Mouse (Mus musculus) heart, embryonic 12.5 days (tissue): ENCODE results near the gene Crybg1. TPM values are rescaled to one million over a fixed set of nuclear protein-coding genes. Genes with fewer than 3 reads are reported as not detected.

ENCODE experiments used
- ATAC-seq: fragments of 200-750 bp; cut with Nextera tagmentation; 2 replicates; pipeline ENCODE4 v1.8.0; 2017; ENCODE audit warnings: moderate TSS enrichment, moderate library complexity; ENCODE audit not compliant: insufficient number of reproducible peaks, low FRiP score
- H3K27ac ChIP-seq: fragments of 300-500 bp; sonication (generic); 2 replicates; pipeline ENCODE4 v1.5.1; 2016; ENCODE audit warnings: mild to moderate bottlenecking, moderate library complexity; ENCODE audit not compliant: poor library complexity, severe bottlenecking
- H3K27me3 ChIP-seq: fragments of 300-500 bp; sonication (generic); replicated peaks from 2 replicates; pipeline ENCODE4 v1.6.1; 2016; ENCODE audit warnings: mild to moderate bottlenecking, moderate library complexity
- H3K36me3 ChIP-seq: fragments of 300-500 bp; sonication (generic); 2 replicates; pipeline ENCODE4 v1.6.1; 2016; ENCODE audit warnings: mild to moderate bottlenecking, moderate library complexity
- H3K4me1 ChIP-seq: fragments of 300-500 bp; sonication (generic); replicated peaks from 2 replicates; pipeline ENCODE4 v1.6.1; 2016; ENCODE audit warnings: mild to moderate bottlenecking
- H3K4me2 ChIP-seq: fragments of 300-500 bp; sonication (generic); 2 replicates; pipeline ENCODE4 v1.6.1; 2016; ENCODE audit warnings: mild to moderate bottlenecking, moderate library complexity
- H3K4me3 ChIP-seq: fragments of 300-500 bp; sonication (generic); 2 replicates; pipeline ENCODE4 v1.5.1; 2016; ENCODE audit warnings: mild to moderate bottlenecking
- H3K9ac ChIP-seq: fragments of 300-500 bp; sonication (generic); 2 replicates; pipeline ENCODE4 v1.6.1; 2016; ENCODE audit warnings: mild to moderate bottlenecking, moderate library complexity
- H3K9me3 ChIP-seq: fragments of 300-500 bp; sonication (generic); replicated peaks from 2 replicates; pipeline ENCODE4 v1.6.1; 2016; ENCODE audit warnings: mild to moderate bottlenecking, moderate library complexity
- WGBS: fragments of 180-500 bp; shearing (Covaris S2); methylation state at CpG from one replicate; pipeline ENCODE4 v1.1.7; 2016; 5-methylcytosine and 5-hydroxymethylcytosine counted together
- polyA plus RNA-seq: library from polyadenylated mRNA; unstranded; fragments of >200 nt; fragmentation: Nextera tagmentation; extraction: Ambion mirVana; gene quantifications from 2 replicates; pipeline ENCODE4 v1.2.1, GENCODE M21; 2016

The Crybg1 gene
- polyA plus RNA-seq, 1 experiment from 2014 or later, result 0.32 TPM

- H3K4me3 ChIP-seq, result no peak overlapping the region
- H3K4me1 ChIP-seq, result peaks cover 5% of the 10 kb centered on the region
- 71% methylated on average over 3 of the region's 3 CpGs for WGBS
- peaks cover 20% of the 10 kb centered on the region for H3K36me3 ChIP-seq
- no peaks in the 10 kb centered on the region for H3K9me3 ChIP-seq
- H3K27ac ChIP-seq, result no peak overlapping the region
- ATAC-seq, result no peak
- H3K4me2 ChIP-seq, result no peak overlapping the region
- no peak overlapping the region for H3K9ac ChIP-seq
- no peaks in the 10 kb centered on the region for H3K27me3 ChIP-seq
Measured at GRCm38 (mm10) chr10:43912236-43912635, 236.4 kb downstream of the Crybg1 start.

GRCm38 (mm10) chr10:43910873-43911142 is 237.8 kb downstream of the Crybg1 start:
- no peak for ATAC-seq
- Histone ChIP-seq H3K27me3 (no peaks in the 10 kb centered on the region), H3K4me1 (no peaks in the 10 kb centered on the region), H3K9me3 (no peaks in the 10 kb centered on the region), H3K36me3 (peaks cover 20% of the 10 kb centered on the region), H3K4me2 (no peak overlapping the region), H3K9ac (no peak overlapping the region), H3K4me3 (no peak overlapping the region), H3K27ac (no peak overlapping the region)
- 90% methylated on average over 8 of the region's 8 CpGs for WGBS

- Histone ChIP-seq H3K27me3 (no peaks in the 10 kb centered on the region), H3K4me3 (no peak overlapping the region), H3K9me3 (no peaks in the 10 kb centered on the region), H3K4me2 (no peak overlapping the region), H3K36me3 (peaks cover 20% of the 10 kb centered on the region), H3K9ac (no peak overlapping the region), H3K4me1 (no peaks in the 10 kb centered on the region), H3K27ac (no peak overlapping the region)
- ATAC-seq, result no peak
- 87% methylated on average over 12 of the region's 12 CpGs for whole genome bisulfite sequencing
Measured at GRCm38 (mm10) chr10:43910032-43910872, 238.4 kb downstream of the Crybg1 start.

GRCm38 (mm10) chr10:43904569-43904968 is 244.1 kb downstream of the Crybg1 start:
- ATAC-seq, result no peak
- Histone ChIP-seq H3K4me3 (no peak overlapping the region), H3K9me3 (no peaks in the 10 kb centered on the region), H3K9ac (no peak overlapping the region), H3K4me1 (peaks cover 10% of the 10 kb centered on the region), H3K4me2 (no peak overlapping the region), H3K27me3 (no peaks in the 10 kb centered on the region), H3K36me3 (no peaks in the 10 kb centered on the region), H3K27ac (no peak overlapping the region)
- 86% methylated on average over 1 of the region's 1 CpGs for WGBS

GRCm38 (mm10) chr10:43901578-43902194 is 247.0 kb downstream of the Crybg1 start, which contains the start of the genes Qrsl1 and Rtn4ip1:
Gene Qrsl1 (minus strand): TSS chr10:43901745.
Gene Rtn4ip1 (plus strand): TSS chr10:43901807.
- Histone ChIP-seq H3K9me3 (no peaks in the 10 kb centered on the region), H3K27me3 (no peaks in the 10 kb centered on the region), H3K4me1 (peaks cover 14% of the 10 kb centered on the region), H3K4me2 (peak within 1 kb of the TSS; percentile 83), H3K36me3 (peaks cover 13% of the 10 kb centered on the region), H3K27ac (peak within 1 kb of the TSS; percentile 90), H3K4me3 (peak within 1 kb of the TSS; percentile 91), H3K9ac (peak within 1 kb of the TSS; percentile 83)
- under 1% methylated on average over 40 of the region's 40 CpGs for WGBS
- ATAC-seq, result peak; percentile 97

GRCm38 (mm10) chr10:43900883-43901570 is 247.6 kb downstream of the Crybg1 start:
- peaks cover 14% of the 10 kb centered on the region for H3K4me1 ChIP-seq
- peak overlapping the region; percentile 83 for H3K9ac ChIP-seq
- no peaks in the 10 kb centered on the region for H3K9me3 ChIP-seq
- peak; percentile 73 for ATAC-seq
- peak overlapping the region; percentile 83 for H3K4me2 ChIP-seq
- 6% methylated on average over 30 of the region's 30 CpGs for WGBS
- H3K4me3 ChIP-seq, result peak overlapping the region; percentile 91
- H3K27ac ChIP-seq, result peak overlapping the region; percentile 90
- peaks cover 15% of the 10 kb centered on the region for H3K36me3 ChIP-seq
- no peaks in the 10 kb centered on the region for H3K27me3 ChIP-seq

Other genes with a start within 250 kb of the Crybg1 start
- 25.6 and 26.1 TPM in 2 replicates for gene Qrsl1, start 247.1 kb downstream of the Crybg1 start, polyA plus RNA-seq
- gene Rtn4ip1, start 247.0 kb downstream of the Crybg1 start, polyA plus RNA-seq, result 31.4 and 31.6 TPM in 2 replicates
- gene Atg5, start 119.5 kb upstream of the Crybg1 start, polyA plus RNA-seq, result 24.8 and 25.4 TPM in 2 replicates